Mouse (Mus musculus): ENCODE data around the gene Tbc1d22b. TPM values are rescaled to one million over a fixed set of nuclear protein-coding genes. Genes with fewer than 3 reads are reported as not detected.
"Not testable (repeated sequence)": the region's sequence is repeated elsewhere in the genome, so short reads cannot be mapped to it uniquely, and the experiment has no call there.

The Tbc1d22b gene
- polyA plus RNA-seq, 1 experiment from 2014 or later, result 24.3 TPM

DNA sequence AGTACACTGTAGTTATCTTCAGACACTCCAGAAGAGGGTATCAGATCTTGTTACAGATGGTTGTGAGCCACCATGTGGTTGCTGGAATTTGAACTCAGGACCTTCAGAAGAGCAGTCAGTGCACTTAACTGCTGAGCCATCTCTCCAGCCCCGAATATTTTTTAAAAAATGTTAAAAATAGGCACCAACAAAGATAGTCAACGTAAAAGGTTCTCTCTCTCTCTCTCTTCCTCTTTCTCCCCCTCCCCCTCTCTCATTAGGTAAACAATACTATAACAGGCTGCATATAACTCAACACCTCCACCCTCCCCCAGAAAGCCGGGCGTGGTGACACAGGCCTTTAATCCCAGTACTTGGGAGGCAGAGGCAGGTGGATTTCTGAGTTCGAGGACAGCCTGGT, 30.9 kb upstream of the Tbc1d22b start:
- H3K4me1 ChIP-seq; H3K27ac ChIP-seq; ATAC-seq (ENCODE audit: low FRiP score); H3K9ac ChIP-seq; H3K36me3 ChIP-seq (replicated peaks); H3K27me3 ChIP-seq; H3K9me3 ChIP-seq; H3K4me3 ChIP-seq (replicated peaks); H3K4me2 ChIP-seq: not testable (repeated sequence)
- 86% methylated on average over 5 of the region's 5 CpGs for WGBS

DNA sequence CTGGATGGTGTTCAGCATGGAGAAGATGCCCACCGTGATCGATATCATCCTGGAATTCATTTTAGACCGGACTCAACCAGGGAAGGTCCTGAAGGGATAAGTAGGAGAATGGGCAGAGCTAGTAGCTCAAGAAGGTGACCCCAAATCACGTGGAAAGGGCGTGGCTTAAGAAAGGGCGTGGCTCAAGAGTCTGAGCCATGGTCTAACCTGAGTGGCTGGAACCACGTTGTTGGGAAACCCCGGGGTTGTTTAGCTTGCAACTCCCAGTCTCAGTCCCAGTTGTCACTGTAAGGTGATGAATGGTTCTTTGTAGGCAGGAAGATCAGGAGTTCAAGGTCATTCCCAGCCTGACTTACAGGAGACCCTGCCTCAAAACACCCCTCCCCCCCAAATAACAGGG, 29.9 kb upstream of the Tbc1d22b start:
- WGBS, result 78% methylated on average over 8 of the region's 8 CpGs
- no peaks in the 10 kb centered on the region for H3K9me3 ChIP-seq
- no peaks in the 10 kb centered on the region for H3K27me3 ChIP-seq
- no peak overlapping the region for H3K4me3 ChIP-seq (replicated peaks)
- H3K36me3 ChIP-seq (replicated peaks), result no peaks in the 10 kb centered on the region
- no peak for ATAC-seq (ENCODE audit: low FRiP score)
- no peaks in the 10 kb centered on the region for H3K4me1 ChIP-seq
- H3K9ac ChIP-seq, result no peak overlapping the region
- no peak overlapping the region for H3K27ac ChIP-seq
- H3K4me2 ChIP-seq, result no peak overlapping the region

DNA sequence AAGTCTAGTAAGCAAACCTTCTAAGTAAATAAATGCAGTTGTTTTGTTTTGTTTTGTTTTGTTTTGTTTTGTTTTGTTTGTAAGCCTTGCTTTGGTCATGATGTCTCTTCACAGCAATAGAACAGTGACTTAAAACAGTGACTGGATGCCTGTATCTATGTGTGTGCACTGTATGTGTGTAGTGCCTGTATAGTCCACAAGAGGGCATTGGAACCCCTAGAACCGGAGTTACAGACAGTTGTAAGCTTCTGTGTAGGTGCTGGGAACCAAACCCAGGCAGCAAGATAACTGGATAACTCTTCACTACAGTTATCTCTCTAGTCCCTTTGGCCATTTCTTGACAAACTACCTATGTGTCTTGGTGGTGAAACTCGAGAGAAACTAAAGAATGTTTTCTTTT, 24.0 kb upstream of the Tbc1d22b start:
- no peak for ATAC-seq (ENCODE audit: low FRiP score)
- no peak overlapping the region for H3K9ac ChIP-seq
- 79% methylated on average over 2 of the region's 2 CpGs for WGBS
- H3K9me3 ChIP-seq, result no peaks in the 10 kb centered on the region
- no peak overlapping the region for H3K27ac ChIP-seq
- no peaks in the 10 kb centered on the region for H3K27me3 ChIP-seq
- H3K4me3 ChIP-seq (replicated peaks), result no peak overlapping the region
- no peaks in the 10 kb centered on the region for H3K36me3 ChIP-seq (replicated peaks)
- no peak overlapping the region for H3K4me2 ChIP-seq
- H3K4me1 ChIP-seq, result no peaks in the 10 kb centered on the region

DNA sequence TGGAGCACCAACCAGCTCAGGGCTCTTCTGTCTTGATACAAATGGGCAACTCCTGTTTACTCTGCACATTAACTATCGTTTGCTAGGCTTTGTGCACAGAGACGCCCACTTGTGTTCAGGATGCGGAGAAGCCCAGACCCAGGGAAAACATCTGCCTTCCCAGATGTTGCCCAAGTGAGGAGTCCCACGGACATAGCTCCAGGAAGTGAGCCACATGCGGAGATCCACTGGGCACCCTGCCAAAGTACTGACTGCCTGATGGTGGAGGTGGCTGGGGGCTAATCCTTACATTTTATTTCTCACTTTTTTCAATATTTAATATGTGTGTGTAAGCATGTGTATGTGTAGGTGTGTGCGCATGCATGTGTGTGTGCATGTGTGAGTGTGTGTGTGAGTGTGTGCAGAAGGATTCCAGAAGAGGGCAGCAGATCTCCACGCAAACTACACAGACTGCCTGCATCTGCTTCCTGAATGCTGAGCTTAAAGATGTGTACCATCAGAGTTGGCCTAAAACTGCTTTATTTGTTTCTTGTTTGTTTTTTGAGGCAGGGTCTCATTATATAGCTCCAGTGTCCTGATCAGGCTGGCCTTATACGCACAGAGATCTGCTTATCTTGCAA, 20.9 kb upstream of the Tbc1d22b start:
- Histone ChIP-seq H3K9me3 (no peaks in the 10 kb centered on the region), H3K4me1 (peaks cover 6% of the 10 kb centered on the region; the same call in 1 of the 2 replicates), H3K9ac (no peak overlapping the region), H3K27me3 (no peaks in the 10 kb centered on the region), H3K36me3 (replicated peaks) (no peaks in the 10 kb centered on the region), H3K4me3 (replicated peaks) (no peak overlapping the region), H3K27ac (no peak overlapping the region), H3K4me2 (no peak overlapping the region)
- 88% methylated on average over 8 of the region's 8 CpGs for WGBS
- ATAC-seq (ENCODE audit: low FRiP score), result no peak

DNA sequence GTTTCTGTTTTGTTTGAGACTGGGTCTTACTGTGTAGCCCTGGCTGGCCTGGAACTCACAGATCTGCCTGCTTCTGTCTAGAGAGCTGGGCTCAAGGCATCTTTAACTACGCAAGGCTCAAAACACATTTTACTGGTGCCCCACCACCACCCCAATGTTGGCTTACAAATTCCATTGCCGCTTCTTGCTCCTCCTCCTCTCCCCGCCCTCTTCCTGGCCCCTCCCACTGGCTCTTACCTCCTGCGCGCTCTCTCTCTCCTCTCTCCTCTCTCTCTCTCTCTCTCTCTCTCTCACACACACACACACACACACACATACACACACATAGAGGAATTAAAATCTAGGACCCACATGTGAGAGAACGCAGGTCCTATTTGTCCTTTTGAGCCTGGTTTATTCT, 19.1 kb upstream of the Tbc1d22b start:
- no peak for ATAC-seq (ENCODE audit: low FRiP score)
- Histone ChIP-seq H3K36me3 (replicated peaks) (no peaks in the 10 kb centered on the region), H3K27me3 (no peaks in the 10 kb centered on the region), H3K4me1 (peaks cover 6% of the 10 kb centered on the region; the same call in 1 of the 2 replicates), H3K27ac (no peak overlapping the region), H3K9me3 (no peaks in the 10 kb centered on the region), H3K4me2 (no peak overlapping the region), H3K4me3 (replicated peaks) (no peak overlapping the region), H3K9ac (no peak overlapping the region)
- WGBS, result 72% methylated on average over 6 of the region's 6 CpGs

DNA sequence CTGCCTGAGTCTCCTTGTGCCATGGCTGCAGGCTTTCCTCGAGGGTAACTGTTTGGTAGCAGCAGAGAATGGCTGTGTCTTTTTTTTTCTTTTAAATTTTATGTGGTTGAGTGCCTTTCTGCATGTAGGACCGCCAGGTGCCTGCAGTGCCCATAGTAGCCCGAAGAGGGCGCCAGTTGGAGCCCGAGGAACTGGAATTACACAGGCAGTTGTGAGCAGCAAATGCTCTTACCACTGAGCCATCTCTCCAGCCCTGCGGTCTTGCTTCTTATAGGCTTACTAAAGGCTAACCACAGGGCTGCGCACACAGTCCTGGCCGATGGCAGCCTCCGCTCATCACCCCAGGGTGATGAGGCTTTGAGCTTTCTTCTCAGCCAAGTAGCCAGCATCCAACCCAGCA, 18.3 kb upstream of the Tbc1d22b start:
- no peaks in the 10 kb centered on the region for H3K27me3 ChIP-seq

DNA sequence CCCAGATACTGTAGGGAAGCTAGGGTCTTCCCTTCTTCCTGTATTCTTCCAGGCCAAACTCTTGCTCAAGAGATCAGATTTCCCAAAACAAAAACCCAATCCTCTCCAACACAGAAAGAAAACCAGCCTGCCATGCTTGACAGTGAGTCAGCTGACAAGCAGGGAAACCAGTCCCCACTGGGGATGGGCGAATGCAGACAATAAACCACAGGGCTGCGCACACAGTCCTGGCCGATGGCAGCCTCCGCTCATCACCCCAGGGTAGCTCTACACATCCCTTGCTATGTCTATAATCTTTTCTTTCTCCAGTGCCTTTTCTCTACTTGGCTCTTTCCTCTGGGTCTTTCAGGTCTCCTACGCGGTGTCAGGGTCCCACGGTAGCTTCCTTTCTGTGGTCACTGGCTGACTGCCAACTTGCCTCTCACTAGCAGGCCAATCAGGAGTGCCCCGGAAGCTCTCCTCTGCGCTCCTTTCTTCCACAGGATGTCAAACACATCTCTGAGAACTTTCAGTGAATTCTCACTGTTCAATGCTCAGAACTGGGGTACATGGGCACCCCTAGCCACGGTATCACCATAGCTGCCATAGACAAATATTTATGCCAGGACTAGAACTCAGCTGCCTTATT, 17.7 kb upstream of the Tbc1d22b start:
- WGBS, result 68% methylated on average over 10 of the region's 10 CpGs
- no peaks in the 10 kb centered on the region for H3K9me3 ChIP-seq
- no peak for ATAC-seq (ENCODE audit: low FRiP score)
- no peak overlapping the region for H3K27ac ChIP-seq
- no peak overlapping the region for H3K4me3 ChIP-seq (replicated peaks)
- H3K36me3 ChIP-seq (replicated peaks), result no peaks in the 10 kb centered on the region
- H3K9ac ChIP-seq, result no peak overlapping the region
- no peak overlapping the region for H3K4me2 ChIP-seq
- no peaks in the 10 kb centered on the region for H3K27me3 ChIP-seq
- H3K4me1 ChIP-seq, result peaks cover 6% of the 10 kb centered on the region; the same call in 1 of the 2 replicates

More for the DNA sequence above, 18.3 kb upstream of the Tbc1d22b start:
- Histone ChIP-seq H3K4me3 (replicated peaks) (no peak overlapping the region), H3K36me3 (replicated peaks) (no peaks in the 10 kb centered on the region), H3K4me2 (no peak overlapping the region), H3K9me3 (no peaks in the 10 kb centered on the region), H3K4me1 (peaks cover 6% of the 10 kb centered on the region; the same call in 1 of the 2 replicates), H3K9ac (no peak overlapping the region), H3K27ac (no peak overlapping the region)
- 75% methylated on average over 9 of the region's 9 CpGs for WGBS
- no peak for ATAC-seq (ENCODE audit: low FRiP score)

DNA sequence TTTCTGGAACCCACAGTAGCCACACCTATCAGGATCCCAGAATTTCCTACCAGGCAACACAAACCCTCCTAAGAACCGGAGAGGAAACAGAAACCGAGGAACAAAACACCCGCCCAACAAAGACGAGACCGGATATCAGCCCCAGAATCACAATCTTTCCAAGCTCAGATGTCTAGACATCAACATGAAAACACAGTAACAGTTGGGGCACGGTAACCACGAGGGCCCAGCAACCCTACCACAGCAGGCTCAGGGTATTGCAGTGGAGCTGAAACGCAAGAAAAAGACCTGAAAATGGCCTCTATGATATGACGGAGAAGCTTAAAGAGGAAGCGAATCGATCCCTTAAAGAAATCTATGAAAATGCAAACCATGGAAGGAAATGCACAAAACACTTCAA, 15.7 kb upstream of the Tbc1d22b start:
- Histone ChIP-seq H3K36me3 (replicated peaks) (no peaks in the 10 kb centered on the region), H3K27me3 (no peaks in the 10 kb centered on the region), H3K4me1 (peaks cover 6% of the 10 kb centered on the region; the same call in 1 of the 2 replicates), H3K9me3 (no peaks in the 10 kb centered on the region), H3K4me3 (replicated peaks) (no peak overlapping the region), H3K9ac (no peak overlapping the region), H3K27ac (no peak overlapping the region), H3K4me2 (no peak overlapping the region)
- 88% methylated on average over 11 of the region's 11 CpGs for WGBS
- no peak for ATAC-seq (ENCODE audit: low FRiP score)

DNA sequence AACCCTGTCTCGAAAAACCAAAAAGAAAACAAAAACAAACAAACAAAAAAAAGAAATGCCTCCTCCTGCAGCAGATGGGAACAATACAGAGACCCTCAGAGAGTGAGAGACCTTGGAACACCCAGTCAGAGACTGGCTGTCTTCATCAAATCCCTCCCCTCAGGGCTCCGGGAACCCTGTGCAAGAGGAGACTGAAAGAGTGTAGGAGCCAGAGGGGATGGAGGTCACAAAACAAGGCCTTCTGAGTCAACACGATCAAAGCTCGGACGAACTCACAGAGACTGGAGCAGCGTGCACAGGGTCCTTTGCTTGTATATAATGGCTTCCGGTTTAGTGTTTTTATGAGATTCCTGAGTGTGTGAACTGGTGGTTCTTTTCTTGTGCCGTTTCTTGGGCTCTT, 9.2 kb upstream of the Tbc1d22b start:
- H3K9me3 ChIP-seq, result no peaks in the 10 kb centered on the region
- H3K9ac ChIP-seq, result no peak overlapping the region
- ATAC-seq (ENCODE audit: low FRiP score), result no peak
- no peaks in the 10 kb centered on the region for H3K4me1 ChIP-seq
- H3K27me3 ChIP-seq, result no peaks in the 10 kb centered on the region
- no peak overlapping the region for H3K4me3 ChIP-seq (replicated peaks)
- H3K36me3 ChIP-seq (replicated peaks), result no peaks in the 10 kb centered on the region
- H3K4me2 ChIP-seq, result no peak overlapping the region
- H3K27ac ChIP-seq, result no peak overlapping the region
- 88% methylated on average over 8 of the region's 8 CpGs for WGBS

DNA sequence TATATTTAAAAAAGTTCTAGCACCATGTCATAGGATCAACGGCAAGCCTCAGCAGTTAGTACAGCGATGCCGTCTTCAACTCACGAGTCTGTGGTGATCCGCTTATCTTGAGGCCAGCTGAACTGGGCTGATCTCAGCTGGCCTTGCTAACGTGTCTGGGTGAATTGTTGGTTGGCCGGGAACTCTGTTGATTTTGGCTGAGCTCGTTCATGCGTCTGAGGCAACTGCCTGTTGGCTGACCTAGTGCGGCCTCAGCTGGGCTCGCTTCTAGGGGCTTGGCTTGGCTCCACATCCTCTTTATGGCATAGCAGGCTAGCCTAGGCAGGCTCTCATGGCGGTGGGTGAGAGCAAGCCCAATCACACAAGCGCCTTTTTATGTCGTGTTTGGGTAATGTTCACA, 8.2 kb upstream of the Tbc1d22b start:
- no peaks in the 10 kb centered on the region for H3K27me3 ChIP-seq
- no peak overlapping the region for H3K4me2 ChIP-seq
- no peaks in the 10 kb centered on the region for H3K9me3 ChIP-seq
- H3K36me3 ChIP-seq (replicated peaks), result no peaks in the 10 kb centered on the region
- H3K9ac ChIP-seq, result no peak overlapping the region
- H3K27ac ChIP-seq, result no peak overlapping the region
- WGBS, result 91% methylated on average over 14 of the region's 14 CpGs
- ATAC-seq (ENCODE audit: low FRiP score), result no peak
- no peaks in the 10 kb centered on the region for H3K4me1 ChIP-seq
- no peak overlapping the region for H3K4me3 ChIP-seq (replicated peaks)

DNA sequence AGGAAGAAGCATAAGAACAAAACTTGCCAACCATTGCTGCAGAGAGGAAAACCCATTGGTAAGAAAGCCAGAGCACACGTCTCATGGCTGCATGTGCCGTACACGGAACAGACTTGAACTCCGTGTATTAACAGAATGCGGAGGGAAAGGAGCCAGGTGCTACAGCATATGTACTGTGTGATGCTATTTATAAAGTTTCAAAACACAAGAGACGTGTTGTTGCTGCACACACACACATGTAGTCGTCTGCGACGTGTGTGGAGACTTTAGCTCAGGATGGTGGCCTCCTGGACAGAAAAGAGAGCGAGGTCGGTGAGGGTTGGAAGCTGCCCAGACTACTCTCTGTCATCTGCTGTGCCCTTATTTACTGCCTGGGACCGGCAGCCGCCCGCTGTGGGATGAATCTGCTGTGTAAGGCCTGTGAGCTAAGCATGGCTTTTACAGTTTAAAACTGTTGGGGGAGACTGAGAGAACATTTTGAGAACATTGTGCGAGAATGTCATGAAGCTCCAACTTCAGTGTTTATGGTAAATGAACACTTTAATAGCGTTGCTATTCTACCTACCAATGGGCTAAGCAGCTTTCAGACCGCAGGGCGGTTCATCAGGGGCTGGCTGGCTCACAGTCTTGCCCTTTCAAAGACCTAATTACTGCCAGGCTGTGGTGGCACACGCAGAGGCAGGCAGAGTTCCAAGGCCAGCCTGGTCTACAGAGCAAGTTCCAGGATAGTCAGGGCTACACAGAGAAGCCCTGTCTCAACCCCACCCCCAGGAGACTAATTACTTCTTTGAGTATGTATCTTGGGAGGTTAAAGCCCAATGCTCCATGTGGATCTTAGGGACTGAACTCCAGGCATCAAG, 6.5 kb upstream of the Tbc1d22b start:
- H3K27me3 ChIP-seq, result no peaks in the 10 kb centered on the region
- H3K4me3 ChIP-seq (replicated peaks), result no peak overlapping the region
- H3K4me1 ChIP-seq, result no peaks in the 10 kb centered on the region
- 91% methylated on average over 19 of the region's 19 CpGs for WGBS
- no peak overlapping the region for H3K9ac ChIP-seq
- H3K9me3 ChIP-seq, result no peaks in the 10 kb centered on the region
- H3K27ac ChIP-seq, result no peak overlapping the region
- ATAC-seq (ENCODE audit: low FRiP score), result no peak
- no peaks in the 10 kb centered on the region for H3K36me3 ChIP-seq (replicated peaks)
- H3K4me2 ChIP-seq, result no peak overlapping the region

DNA sequence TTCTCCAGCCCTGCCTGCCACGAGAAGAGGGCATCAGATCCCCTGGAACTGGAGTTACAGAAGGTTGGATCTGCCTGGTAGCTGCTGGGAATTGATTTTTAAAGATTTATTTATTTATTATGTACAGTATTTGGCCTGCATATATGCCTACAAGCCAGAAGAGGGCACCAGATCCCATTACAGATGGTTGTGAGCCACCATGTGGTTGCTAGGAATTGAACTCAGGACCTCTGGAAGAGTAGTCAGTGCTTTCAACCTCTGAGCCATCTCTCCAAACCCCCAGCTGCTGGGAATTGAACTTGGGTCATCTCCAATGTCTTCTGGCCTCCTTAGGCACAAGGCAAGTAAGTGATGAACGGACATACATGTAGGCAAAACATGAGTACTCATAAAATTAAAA, 5.5 kb upstream of the Tbc1d22b start:
- no peak overlapping the region for H3K27ac ChIP-seq
- H3K9me3 ChIP-seq, result no peaks in the 10 kb centered on the region
- no peak overlapping the region for H3K9ac ChIP-seq
- no peaks in the 10 kb centered on the region for H3K36me3 ChIP-seq (replicated peaks)
- H3K4me3 ChIP-seq (replicated peaks), result no peak overlapping the region
- WGBS, result 82% methylated on average over 2 of the region's 2 CpGs
- no peak for ATAC-seq (ENCODE audit: low FRiP score)
- no peak overlapping the region for H3K4me2 ChIP-seq
- H3K27me3 ChIP-seq, result no peaks in the 10 kb centered on the region
- H3K4me1 ChIP-seq, result no peaks in the 10 kb centered on the region

Measured in forebrain, embryonic 12.5 days (tissue).